Mouse (Mus musculus): Measurements from ENCODE around the gene Fam135a.

Gene Fam135a

DNA sequence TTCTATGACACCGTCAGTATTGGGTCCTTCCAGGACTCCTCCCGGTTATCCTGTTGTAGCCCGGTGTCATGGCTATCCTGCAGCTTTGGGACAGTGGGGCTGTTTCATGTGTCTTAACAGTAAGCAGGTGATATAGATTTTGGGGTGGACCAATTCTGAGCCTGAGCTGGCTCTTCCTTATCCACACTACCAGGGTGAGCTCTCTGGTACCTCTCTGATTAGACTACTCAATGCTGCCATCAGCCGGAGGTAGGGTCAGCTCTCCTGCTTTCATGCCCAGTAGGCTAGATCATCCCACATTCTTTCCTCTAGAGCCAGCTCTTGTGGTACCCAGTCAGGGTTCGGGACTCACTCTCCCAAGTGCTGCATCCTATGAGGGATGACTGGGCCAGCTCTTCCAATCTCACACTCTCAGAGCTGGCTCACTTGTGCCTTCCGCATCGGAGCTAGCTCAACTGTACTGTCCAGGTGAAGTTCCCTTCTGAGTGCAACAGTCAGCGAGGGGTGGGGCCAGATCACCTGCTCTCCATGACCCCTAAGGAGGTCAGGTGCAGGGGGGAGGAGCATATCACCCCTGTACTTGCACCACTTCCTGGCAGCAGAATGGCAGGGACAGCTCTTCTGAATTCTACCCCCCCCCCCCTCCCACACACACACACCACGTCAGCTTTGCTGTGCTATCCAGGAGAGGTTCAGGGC, 132.0 kb downstream of the Fam135a start:
- intact Hi-C loops (cut with DNase I) = no loop called here

DNA sequence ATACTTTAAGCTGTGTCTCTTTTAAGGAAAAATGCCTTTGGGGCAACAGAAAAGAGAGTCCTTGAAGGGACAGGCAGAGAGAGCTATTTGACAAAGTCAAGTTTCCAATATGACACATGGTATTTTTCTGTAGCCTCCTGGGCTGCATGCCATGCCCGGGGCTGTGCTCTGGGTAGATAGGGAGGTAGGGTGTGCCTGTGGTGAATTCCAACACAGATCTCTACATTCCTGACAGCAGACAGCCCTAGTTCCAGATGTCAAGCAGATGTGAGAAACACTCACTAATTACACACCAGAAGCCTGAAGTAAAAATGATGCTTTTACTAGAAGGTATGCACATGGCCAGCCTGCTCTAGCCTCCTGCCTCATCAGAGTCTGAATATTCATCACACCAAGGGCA, 133.9 kb downstream of the Fam135a start:
- intact Hi-C loops (cut with DNase I) = no loop called here

Data from adrenal gland (tissue).